Mouse (Mus musculus): ENCODE measurements around the gene Itpa.
A peak's percentile ranks its signal among the peaks of the same experiment; 100 is the strongest.
"Not testable (repeated sequence)": the region's sequence is repeated elsewhere in the genome, so short reads cannot be mapped to it uniquely, and the experiment has no call there.

Gene Itpa

GRCm38 (mm10) chr2:130667559-130667958 is at the start of gene Itpa:
Gene Itpa, plus strand, starts transcription at chr2:130667610.
- DNase-seq (ENCODE audit: low read depth, low spot score), result peak; percentile 95

GRCm38 (mm10) chr2:130618972-130619371 is 48.4 kb upstream of the Itpa start:
- no peak for DNase-seq (ENCODE audit: low read depth, low spot score)

- peak; percentile 59 for DNase-seq (ENCODE audit: low read depth, low spot score)
These were observed 39.0 kb upstream of the Itpa start for GRCm38 (mm10) chr2:130628424-130628823.

- peak; percentile 51 for DNase-seq (ENCODE audit: low read depth, low spot score)
These were observed 38.2 kb upstream of the Itpa start for GRCm38 (mm10) chr2:130629080-130629838.

- peak; percentile 94 for DNase-seq (ENCODE audit: low read depth, low spot score)
These were observed 37.6 kb upstream of the Itpa start, which contains the start of the genes Fastkd5 and Ubox5 for GRCm38 (mm10) chr2:130629839-130630203. Gene Fastkd5, minus strand, starts transcription at chr2:130630027. Gene Ubox5, minus strand, starts transcription at chr2:130630038.

GRCm38 (mm10) chr2:130632416-130632815 is 35.0 kb upstream of the Itpa start:
- peak; percentile 40 for DNase-seq (ENCODE audit: low read depth, low spot score)

GRCm38 (mm10) chr2:130632887-130633675 is 34.3 kb upstream of the Itpa start:
- no peak for DNase-seq (ENCODE audit: low read depth, low spot score)

- DNase-seq (ENCODE audit: low read depth, low spot score), result no peak
These were observed 33.2 kb upstream of the Itpa start for GRCm38 (mm10) chr2:130634006-130634738.

- DNase-seq (ENCODE audit: low read depth, low spot score), result no peak
These were observed 32.5 kb upstream of the Itpa start for GRCm38 (mm10) chr2:130634739-130635411.

- DNase-seq (ENCODE audit: low read depth, low spot score), result no peak
These were observed 31.6 kb upstream of the Itpa start for GRCm38 (mm10) chr2:130635847-130636246.

- DNase-seq (ENCODE audit: low read depth, low spot score), result no peak
These were observed 29.3 kb upstream of the Itpa start for GRCm38 (mm10) chr2:130638101-130638611.

- DNase-seq (ENCODE audit: low read depth, low spot score), result no peak
These were observed 28.1 kb upstream of the Itpa start for GRCm38 (mm10) chr2:130639276-130639675.

GRCm38 (mm10) chr2:130641351-130642025 is 25.9 kb upstream of the Itpa start:
- DNase-seq (ENCODE audit: low read depth, low spot score), result peak; percentile 24

- DNase-seq (ENCODE audit: low read depth, low spot score), result peak; percentile 26
These were observed 25.2 kb upstream of the Itpa start for GRCm38 (mm10) chr2:130642197-130642660.

GRCm38 (mm10) chr2:130642684-130643369 is 24.6 kb upstream of the Itpa start, which contains the start of gene Lzts3:
Gene Lzts3, minus strand, starts transcription at chr2:130642803.
- DNase-seq (ENCODE audit: low read depth, low spot score), result peak; percentile 86

GRCm38 (mm10) chr2:130645198-130645597 is 22.2 kb upstream of the Itpa start:
- no peak for DNase-seq (ENCODE audit: low read depth, low spot score)

- DNase-seq (ENCODE audit: low read depth, low spot score), result not testable (repeated sequence)
These were observed 18.4 kb upstream of the Itpa start for GRCm38 (mm10) chr2:130649028-130649427.

- DNase-seq (ENCODE audit: low read depth, low spot score), result no peak
These were observed 14.1 kb upstream of the Itpa start for GRCm38 (mm10) chr2:130653303-130653702.

GRCm38 (mm10) chr2:130653760-130654159 is 13.7 kb upstream of the Itpa start:
- no peak for DNase-seq (ENCODE audit: low read depth, low spot score)
